Mouse (Mus musculus): ENCODE data around the gene Zfp658. TPM values are rescaled to one million over a fixed set of nuclear protein-coding genes. Genes with fewer than 3 reads are reported as not detected.

The Zfp658 gene
- polyA plus RNA-seq, 1 experiment, result not detected

DNA sequence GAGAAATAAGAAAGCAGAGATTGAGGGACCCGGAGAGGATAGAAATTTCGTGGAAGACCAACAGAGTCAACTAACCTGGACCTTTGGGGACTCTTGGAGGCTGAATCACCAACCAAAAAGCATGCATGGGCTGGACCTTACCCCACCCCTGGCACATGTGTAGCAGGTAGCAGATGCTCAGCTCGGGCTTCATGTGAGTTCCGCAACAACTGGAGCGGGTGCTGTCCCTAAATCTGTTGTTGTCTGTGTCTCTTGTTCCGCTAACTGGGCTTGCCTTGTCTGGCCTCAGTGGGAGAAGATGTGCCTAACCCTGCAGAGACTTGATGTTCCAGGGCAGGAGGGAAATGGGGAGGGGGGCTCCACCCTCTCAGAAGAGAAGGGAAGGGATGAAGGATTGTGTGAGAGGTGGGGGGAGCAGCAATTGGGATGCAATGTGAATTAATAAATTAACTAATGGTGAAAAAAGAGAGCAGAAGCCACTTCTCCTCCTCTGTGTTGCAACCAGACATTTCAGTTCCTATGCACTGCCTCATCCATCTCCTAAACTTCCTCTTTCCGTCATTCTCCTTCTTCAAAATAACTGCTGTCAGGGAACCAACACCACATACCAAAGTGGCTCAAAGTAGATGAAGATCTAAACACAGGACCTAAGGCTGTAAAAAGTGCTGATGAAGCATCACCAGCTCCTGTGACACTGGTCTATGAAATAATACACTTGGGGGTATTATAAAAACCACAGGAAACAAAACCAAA is 17.7 kb upstream of the Zfp658 start, which contains the start of gene Cd33:
Gene Cd33, minus strand, starts transcription at position 204 of the 753 bp plus-strand sequence.
- no peaks in the 10 kb centered on the region for H3K9me3 ChIP-seq
- TF ChIP-seq GATA1 (IDR thresholded peaks at IDR 0.05; ENCODE audit: borderline replicate concordance, low read length) (no peak), FLI1 (IDR thresholded peaks at IDR 0.05; ENCODE audit: low read length) (no peak)
- H3K27me3 ChIP-seq (replicated peaks), result peaks cover 5% of the 10 kb centered on the region
- no peak within 1 kb of the TSS for H3K4me3 ChIP-seq (replicated peaks)
- H3K36me3 ChIP-seq (replicated peaks; ENCODE audit: low read length), result no peaks in the 10 kb centered on the region
- no peaks in the 10 kb centered on the region for H3K4me1 ChIP-seq

DNA sequence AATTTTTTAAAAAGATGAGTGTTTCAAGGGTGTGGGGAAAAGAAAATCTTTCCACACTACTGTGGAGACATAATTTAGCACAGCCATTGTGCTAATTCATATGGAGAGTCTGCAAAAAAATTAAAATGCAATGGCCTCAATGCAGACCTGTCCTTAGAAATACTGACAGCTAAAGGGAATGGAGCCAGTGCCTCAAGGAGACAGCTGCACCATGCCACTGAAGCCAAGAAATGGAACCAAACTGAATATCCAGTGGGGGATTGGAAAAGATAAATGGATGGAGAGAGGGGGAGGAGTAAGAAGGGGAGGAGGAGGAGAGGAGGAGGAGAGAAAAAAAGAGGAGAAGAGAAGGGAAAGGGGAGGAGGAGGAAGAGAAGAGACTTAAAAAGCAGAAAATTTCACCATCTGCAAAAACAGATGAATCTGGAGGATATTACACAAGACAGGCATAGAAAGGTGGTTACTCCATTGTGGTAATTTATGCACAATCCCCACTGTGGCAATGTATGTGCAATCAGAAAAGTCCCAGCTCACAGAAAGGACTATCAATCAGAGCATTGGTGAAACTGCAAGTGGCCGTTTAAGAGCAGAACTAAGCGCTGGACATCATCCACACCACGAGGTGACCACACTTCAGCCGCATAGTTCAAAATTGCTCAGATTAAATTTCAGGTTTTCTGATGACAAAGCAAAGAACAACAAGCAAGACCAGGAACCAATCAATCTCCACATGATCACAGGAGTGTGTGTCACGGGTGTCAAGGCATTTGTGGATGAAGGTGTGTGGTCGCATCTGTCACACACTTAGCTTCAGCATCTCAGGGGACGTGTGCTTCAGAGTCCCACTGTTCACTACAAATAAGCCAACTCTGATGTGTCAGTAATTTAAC is 16.2 kb upstream of the Zfp658 start:
- Histone ChIP-seq H3K9me3 (no peaks in the 10 kb centered on the region), H3K36me3 (replicated peaks; ENCODE audit: low read length) (no peaks in the 10 kb centered on the region), H3K4me1 (no peaks in the 10 kb centered on the region), H3K4me3 (replicated peaks) (peak overlapping the region; percentile 20), H3K27me3 (replicated peaks) (peaks cover 5% of the 10 kb centered on the region)
- TF ChIP-seq GATA1 (IDR thresholded peaks at IDR 0.05; ENCODE audit: borderline replicate concordance, low read length) (no peak), FLI1 (IDR thresholded peaks at IDR 0.05; ENCODE audit: low read length) (no peak)

DNA sequence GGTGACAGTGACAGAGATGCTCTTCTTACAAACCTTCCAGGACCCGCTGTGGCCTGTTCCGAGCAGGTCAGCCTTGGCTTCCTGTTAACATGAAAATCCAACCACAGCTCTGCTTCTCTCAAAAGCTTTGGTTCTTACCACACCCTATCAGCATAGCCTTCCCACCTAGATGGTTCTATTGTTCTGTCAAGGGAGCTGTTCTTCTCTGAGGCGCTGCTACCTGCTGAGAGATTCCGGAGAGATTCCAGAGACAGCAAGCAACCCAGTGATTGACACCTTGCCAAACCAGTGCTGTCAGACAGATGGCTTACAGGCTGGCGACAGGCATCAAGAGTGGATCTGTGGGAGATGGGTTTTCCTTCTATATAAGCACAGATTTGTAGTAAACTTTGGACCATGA is 14.4 kb upstream of the Zfp658 start:
- H3K9me3 ChIP-seq, result no peaks in the 10 kb centered on the region
- no peaks in the 10 kb centered on the region for H3K4me1 ChIP-seq
- H3K27me3 ChIP-seq (replicated peaks), result peaks cover 5% of the 10 kb centered on the region
- no peak overlapping the region for H3K4me3 ChIP-seq (replicated peaks)
- no peaks in the 10 kb centered on the region for H3K36me3 ChIP-seq (replicated peaks; ENCODE audit: low read length)
- TF ChIP-seq FLI1 (IDR thresholded peaks at IDR 0.05; ENCODE audit: low read length) (no peak), GATA1 (IDR thresholded peaks at IDR 0.05; ENCODE audit: borderline replicate concordance, low read length) (no peak)

DNA sequence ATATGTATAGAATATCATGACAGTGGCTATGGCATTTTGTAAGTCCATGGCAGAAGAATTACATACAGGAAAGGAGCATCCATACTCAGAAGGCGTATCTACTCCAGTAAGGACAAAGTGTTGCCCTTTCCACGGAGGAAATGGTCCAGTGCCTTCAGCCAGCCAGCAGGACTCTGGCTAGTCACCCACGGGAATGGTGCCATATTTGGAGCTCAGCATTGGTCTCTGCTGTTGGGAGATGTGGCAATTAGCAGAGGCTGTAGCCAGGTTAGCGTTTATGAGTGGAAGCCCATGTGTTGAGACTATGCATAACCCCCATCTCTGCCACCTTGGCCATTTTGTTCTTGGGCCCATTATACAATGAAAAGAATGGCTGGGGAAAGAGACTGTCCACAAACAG is 13.8 kb upstream of the Zfp658 start:
- no peak overlapping the region for H3K4me3 ChIP-seq (replicated peaks)
- no peaks in the 10 kb centered on the region for H3K36me3 ChIP-seq (replicated peaks; ENCODE audit: low read length)
- H3K4me1 ChIP-seq, result peaks cover 4% of the 10 kb centered on the region; the same call in 1 of the 2 replicates
- H3K9me3 ChIP-seq, result no peaks in the 10 kb centered on the region
- peaks cover 9% of the 10 kb centered on the region for H3K27me3 ChIP-seq (replicated peaks)
- TF ChIP-seq FLI1 (IDR thresholded peaks at IDR 0.05; ENCODE audit: low read length) (no peak), GATA1 (IDR thresholded peaks at IDR 0.05; ENCODE audit: borderline replicate concordance, low read length) (no peak)

DNA sequence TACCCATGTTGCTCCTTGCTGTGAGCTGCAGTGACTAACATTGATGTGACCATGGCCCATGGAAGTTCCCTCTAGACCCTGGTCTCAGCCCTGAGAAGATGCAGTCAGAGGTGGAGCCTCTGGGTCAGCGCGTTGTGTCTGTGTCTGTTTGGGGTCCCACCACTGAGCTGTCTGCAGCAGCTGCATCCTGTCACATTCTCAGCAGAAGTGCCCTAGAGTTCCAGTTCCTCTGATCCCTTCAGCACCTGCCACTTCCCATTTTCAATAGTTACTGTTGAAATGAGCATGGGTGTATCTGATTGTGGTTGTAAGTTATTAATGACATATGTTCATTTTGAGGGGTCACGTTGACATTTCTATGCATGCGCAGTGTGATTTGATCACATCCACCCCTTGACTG is 8.9 kb upstream of the Zfp658 start:
- TF ChIP-seq GATA1 (IDR thresholded peaks at IDR 0.05; ENCODE audit: borderline replicate concordance, low read length) (no peak), FLI1 (IDR thresholded peaks at IDR 0.05; ENCODE audit: low read length) (no peak)
- H3K9me3 ChIP-seq, result no peaks in the 10 kb centered on the region
- H3K27me3 ChIP-seq (replicated peaks), result peaks cover 10% of the 10 kb centered on the region
- H3K4me1 ChIP-seq, result peaks cover 33% of the 10 kb centered on the region
- H3K36me3 ChIP-seq (replicated peaks; ENCODE audit: low read length), result no peaks in the 10 kb centered on the region
- H3K4me3 ChIP-seq (replicated peaks), result peak overlapping the region; percentile 20

DNA sequence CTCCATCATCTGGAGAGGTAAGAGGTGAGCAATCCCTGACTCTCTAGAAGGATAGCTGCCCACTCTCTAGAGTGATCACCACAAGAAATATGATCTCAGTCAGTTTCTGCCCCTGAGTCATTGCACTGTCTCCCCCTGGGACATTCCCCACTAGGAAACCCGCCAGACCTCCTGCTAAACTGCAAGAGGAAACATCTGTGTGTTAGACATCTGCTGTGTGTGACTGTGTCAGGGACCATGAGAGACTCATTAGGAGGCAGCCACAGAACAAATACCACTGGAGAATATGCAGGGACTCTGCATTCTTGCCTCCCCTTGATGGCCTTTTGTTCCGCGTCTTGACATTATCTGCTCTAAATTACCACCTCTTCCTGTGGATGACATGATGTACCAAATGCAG is 7.5 kb upstream of the Zfp658 start:
- Histone ChIP-seq H3K9me3 (no peaks in the 10 kb centered on the region), H3K4me3 (replicated peaks) (peak overlapping the region; percentile 3), H3K36me3 (replicated peaks; ENCODE audit: low read length) (no peaks in the 10 kb centered on the region), H3K27me3 (replicated peaks) (peaks cover 13% of the 10 kb centered on the region), H3K4me1 (peaks cover 33% of the 10 kb centered on the region)
- TF ChIP-seq FLI1 (IDR thresholded peaks at IDR 0.05; ENCODE audit: low read length) (no peak), GATA1 (IDR thresholded peaks at IDR 0.05; ENCODE audit: borderline replicate concordance, low read length) (no peak)

DNA sequence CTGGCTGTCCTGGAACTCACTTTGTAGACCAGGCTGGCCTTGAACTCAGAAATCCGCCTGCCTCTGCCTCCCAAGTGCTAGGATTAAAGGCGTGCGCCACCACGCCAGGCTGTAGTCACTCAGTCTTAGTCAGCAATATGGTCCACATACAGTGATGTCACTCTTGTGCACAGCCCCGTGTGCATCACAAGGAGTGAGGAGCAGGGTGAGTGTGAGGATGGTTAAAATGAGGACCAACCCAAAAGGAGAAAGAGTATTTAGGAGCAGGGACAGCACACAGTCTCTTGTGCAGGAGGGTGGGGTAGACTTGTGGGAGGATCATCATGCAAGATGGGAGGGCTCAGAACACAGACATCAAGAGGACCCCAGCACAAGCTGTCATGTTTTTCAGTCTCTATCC is 6.7 kb upstream of the Zfp658 start:
- Histone ChIP-seq H3K9me3 (no peaks in the 10 kb centered on the region), H3K4me1 (peaks cover 33% of the 10 kb centered on the region), H3K4me3 (replicated peaks) (no peak overlapping the region), H3K27me3 (replicated peaks) (peaks cover 17% of the 10 kb centered on the region), H3K36me3 (replicated peaks; ENCODE audit: low read length) (no peaks in the 10 kb centered on the region)
- TF ChIP-seq GATA1 (IDR thresholded peaks at IDR 0.05; ENCODE audit: borderline replicate concordance, low read length), result no peak
- no peak for TF ChIP-seq FLI1 (IDR thresholded peaks at IDR 0.05; ENCODE audit: low read length)

DNA sequence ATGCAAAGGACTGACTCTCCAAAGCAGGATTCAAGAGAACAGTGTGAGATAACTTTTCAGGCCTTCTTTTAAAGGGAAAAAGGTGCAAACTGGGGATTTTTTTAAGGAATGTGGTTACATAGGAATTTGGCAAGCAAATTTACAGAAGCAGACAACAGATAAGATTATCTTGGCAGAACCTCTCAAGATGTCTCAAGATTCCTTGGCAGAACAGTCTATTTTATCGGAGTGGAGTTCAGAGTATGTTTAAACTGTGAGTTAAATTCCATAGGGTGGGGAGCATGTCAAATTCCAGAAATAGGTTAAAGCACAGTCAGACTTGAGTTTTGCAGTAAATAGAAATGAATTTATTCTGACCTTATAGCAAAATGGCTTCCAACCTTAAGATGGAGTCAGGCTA is 5.2 kb upstream of the Zfp658 start:
- H3K36me3 ChIP-seq (replicated peaks; ENCODE audit: low read length), result no peaks in the 10 kb centered on the region
- TF ChIP-seq GATA1 (IDR thresholded peaks at IDR 0.05; ENCODE audit: borderline replicate concordance, low read length), result no peak
- TF ChIP-seq FLI1 (IDR thresholded peaks at IDR 0.05; ENCODE audit: low read length), result no peak
- peaks cover 26% of the 10 kb centered on the region for H3K27me3 ChIP-seq (replicated peaks)
- H3K4me1 ChIP-seq, result peaks cover 35% of the 10 kb centered on the region
- H3K4me3 ChIP-seq (replicated peaks), result no peak overlapping the region
- no peaks in the 10 kb centered on the region for H3K9me3 ChIP-seq

DNA sequence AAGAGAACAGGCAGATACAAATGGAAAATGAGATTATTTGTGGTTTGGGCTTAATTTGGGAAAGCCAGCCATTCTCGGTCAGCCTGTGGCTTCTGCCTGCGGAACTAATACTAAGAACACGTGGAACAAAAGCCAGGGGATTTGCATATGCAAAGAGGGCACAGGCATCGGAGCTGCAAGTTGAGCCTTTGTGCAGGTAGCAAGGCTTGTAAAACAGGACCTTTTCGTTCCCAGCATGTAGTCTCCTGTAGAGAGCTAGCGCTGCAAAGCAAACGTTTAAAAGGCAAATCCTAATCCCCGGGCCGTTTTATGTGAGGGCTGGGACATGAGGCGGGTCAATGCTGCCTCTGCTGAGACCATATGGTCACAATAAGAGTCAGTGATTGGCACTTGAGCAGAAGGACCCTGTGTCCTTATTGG is 605 bp downstream of the Zfp658 start:
- Histone ChIP-seq H3K4me3 (replicated peaks) (peak overlapping the region; percentile 91), H3K9me3 (no peaks in the 10 kb centered on the region), H3K4me1 (peaks cover 22% of the 10 kb centered on the region), H3K27me3 (replicated peaks) (peaks cover 58% of the 10 kb centered on the region), H3K36me3 (replicated peaks; ENCODE audit: low read length) (no peaks in the 10 kb centered on the region)
- no peak for TF ChIP-seq GATA1 (IDR thresholded peaks at IDR 0.05; ENCODE audit: borderline replicate concordance, low read length)
- no peak for TF ChIP-seq FLI1 (IDR thresholded peaks at IDR 0.05; ENCODE audit: low read length)

DNA sequence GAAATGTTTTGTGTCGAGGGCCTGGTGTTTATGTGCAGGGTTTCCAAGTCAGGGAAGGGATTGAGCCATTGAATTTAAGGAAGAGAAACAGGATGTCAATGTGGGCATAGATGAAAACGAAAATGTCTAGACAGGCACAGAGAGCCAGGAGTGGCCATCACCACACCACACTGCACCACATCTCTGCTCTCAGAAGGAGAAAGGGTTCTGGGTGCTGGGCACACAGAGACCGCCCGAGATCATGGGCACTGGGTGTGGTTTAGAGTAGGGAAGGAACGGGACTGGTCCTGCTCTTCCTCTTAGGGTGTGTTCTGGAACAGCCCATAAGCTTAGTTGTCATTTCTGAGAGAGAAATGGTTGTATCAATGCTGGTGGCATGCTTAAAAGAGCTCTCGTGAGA is 1.2 kb downstream of the Zfp658 start:
- Histone ChIP-seq H3K27me3 (replicated peaks) (peaks cover 60% of the 10 kb centered on the region), H3K4me1 (peaks cover 22% of the 10 kb centered on the region), H3K36me3 (replicated peaks; ENCODE audit: low read length) (no peaks in the 10 kb centered on the region), H3K4me3 (replicated peaks) (peak overlapping the region; percentile 47), H3K9me3 (no peaks in the 10 kb centered on the region)
- TF ChIP-seq GATA1 (IDR thresholded peaks at IDR 0.05; ENCODE audit: borderline replicate concordance, low read length) (no peak), FLI1 (IDR thresholded peaks at IDR 0.05; ENCODE audit: low read length) (no peak)
